Mouse (Mus musculus) cortical plate, adult 2 months (tissue): ENCODE results near the gene Mboat2.

Experiments
- CTCF ChIP-seq: fragments of 200-500 bp; IDR thresholded peaks from 2 replicates; pipeline ENCODE4 v1.5.1; 2011; ENCODE audit warnings: mild to moderate bottlenecking, control low read depth, low read length; ENCODE audit not compliant: insufficient read depth; ENCODE audit errors: extremely low read depth
- POLR2A ChIP-seq: fragments of 200-500 bp; IDR thresholded peaks from 2 replicates; pipeline ENCODE4 v1.6.1; 2011; ENCODE audit warnings: mild to moderate bottlenecking, low read length, control low read depth; ENCODE audit not compliant: insufficient read depth; ENCODE audit errors: extremely low read depth

- TF ChIP-seq POLR2A (no peak), CTCF (no peak)
These were observed 17.4 kb downstream of the Mboat2 start for GRCm38 (mm10) chr12:24848107-24848506.
